18 mouse cellular contexts compared by ENCODE assay signal in the genomic region with DNA sequence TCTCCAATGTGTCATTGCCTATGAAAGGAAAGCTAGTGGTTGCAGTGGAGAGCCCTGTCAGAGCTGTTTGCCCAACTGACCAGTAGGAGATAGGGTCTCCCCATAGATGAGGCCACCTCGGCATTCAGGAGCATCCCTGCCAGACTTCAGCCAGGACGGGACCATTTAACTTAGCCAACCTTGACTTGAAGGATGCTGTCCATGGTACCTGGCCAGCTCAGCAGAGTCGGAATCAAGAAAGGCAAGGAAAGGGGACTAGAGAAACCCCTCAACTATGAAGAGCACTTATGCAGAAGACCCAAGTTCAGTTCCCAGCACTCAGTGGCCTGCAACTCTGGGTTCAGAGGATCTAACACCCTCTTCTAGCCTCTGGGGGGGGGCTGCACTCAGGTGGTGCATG.
"Had no signal": no experiment of that assay in that cellular context is flagged by ENCODE, and none has a peak within 500 bp of the region (broad histone marks: within the 10 kb centered on the region; RNA-seq: fewer than 3 reads in every experiment).

No protein-coding gene starts in this region.

- H3K4me1 ChIP-seq: neural tube, embryonic 12.5 days had no signal

- DNase-seq: kidney, adult 8-10 months; layer of hippocampus, postnatal 36 days; left cerebral cortex, postnatal 4 days; liver, postnatal 0 days; lung, postnatal 10 days; lung, postnatal 4 days; retina, postnatal 1 day; right cerebral cortex, postnatal 25 days; spleen, adult 18-20 months; thymus, adult 18-20 months; thymus, postnatal 4 days had no signal

- H3K36me3 ChIP-seq: kidney, embryonic 15.5 days; lung, embryonic 15.5 days; neural tube, embryonic 12.5 days had no signal

- H3K9me3 ChIP-seq: kidney, embryonic 15.5 days; limb, embryonic 12.5 days; limb, embryonic 15.5 days; lung, embryonic 15.5 days; neural tube, embryonic 12.5 days; neural tube, embryonic 15.5 days had no signal

- H3K27me3 ChIP-seq: kidney, embryonic 15.5 days; limb, embryonic 12.5 days; limb, embryonic 15.5 days; lung, embryonic 15.5 days; neural tube, embryonic 12.5 days; neural tube, embryonic 15.5 days had no signal

- H3K9ac ChIP-seq: kidney, embryonic 15.5 days; limb, embryonic 12.5 days; limb, embryonic 15.5 days; liver, embryonic 14.5 days; liver, postnatal 0 days; lung, embryonic 15.5 days; neural tube, embryonic 12.5 days; neural tube, embryonic 15.5 days had no signal

- H3K27ac ChIP-seq: kidney, embryonic 15.5 days; limb, embryonic 12.5 days; limb, embryonic 15.5 days; liver, embryonic 14.5 days; neural tube, embryonic 12.5 days; neural tube, embryonic 15.5 days had no signal

- H3K4me3 ChIP-seq: kidney, embryonic 15.5 days; limb, embryonic 12.5 days; limb, embryonic 15.5 days; lung, embryonic 15.5 days; neural tube, embryonic 12.5 days; neural tube, embryonic 15.5 days had no signal
